Mouse (Mus musculus) granulocyte monocyte progenitor cell, adult 5-6 weeks (primary cell): ENCODE data around the gene Tedc2. TPM values are rescaled to one million over a fixed set of nuclear protein-coding genes. Genes with fewer than 3 reads are reported as not detected.

Experiments used
- ATAC-seq: replicated peaks from 2 replicates; pipeline ENCODE4 v1.8.0; 2016; ENCODE audit warnings: mild to moderate bottlenecking, moderate TSS enrichment, inconsistent platforms; ENCODE audit not compliant: poor library complexity, severe bottlenecking
- total RNA-seq, 2 experiments: library from RNA; stranded (forward) in 1 of 2; stranded (reverse) in 1 of 2; fragments of 200-712, 200-1000 nt in 1 of 2; fragments of >200 nt in 1 of 2; fragmentation: Nextera tagmentation in 1 of 2; gene quantifications; 2 replicates each; pipeline ENCODE4 v1.2.3; 2014 to 2017

Tedc2 gene
- total RNA-seq, 2 experiments from 2014 or later, result 13.8 to 19.5 TPM

DNA sequence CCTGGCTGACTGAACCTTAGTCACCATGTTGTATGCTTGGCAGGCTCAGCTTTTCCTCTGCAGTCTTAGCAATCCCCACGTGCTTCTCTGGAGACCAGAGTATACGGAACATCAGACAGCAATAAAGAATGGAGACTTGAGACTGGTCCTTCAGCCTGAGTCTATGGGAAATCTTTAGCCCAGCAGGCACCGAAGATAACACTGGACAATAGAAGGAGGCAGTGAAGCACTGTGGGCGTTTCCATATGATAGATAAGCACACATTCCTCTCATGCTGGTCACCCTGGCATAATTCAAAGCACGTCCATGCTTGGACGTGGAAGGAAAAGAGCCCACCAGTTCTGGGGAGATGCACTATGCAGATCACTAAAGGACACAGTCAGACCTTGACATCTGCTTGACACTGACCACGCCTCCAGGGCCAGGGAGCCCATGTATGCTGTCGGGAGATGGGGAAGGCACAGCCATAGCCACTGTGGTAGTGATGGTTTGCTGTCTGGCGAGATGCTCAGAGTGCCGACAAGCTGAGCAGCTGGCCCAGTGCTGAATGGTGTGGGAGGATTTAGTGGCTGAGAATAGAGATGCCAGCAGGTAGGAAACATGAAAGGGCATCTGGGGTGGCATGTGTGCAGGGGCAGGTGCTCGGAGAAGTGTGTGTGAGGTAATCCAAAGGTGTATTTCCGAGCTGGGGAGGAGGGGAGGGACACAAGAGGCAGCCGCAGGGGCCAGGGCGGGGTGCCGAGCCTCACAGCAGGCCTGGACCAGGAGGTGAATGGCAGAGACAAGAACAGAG is 23.4 kb downstream of the Tedc2 start:
- no peak for ATAC-seq

DNA sequence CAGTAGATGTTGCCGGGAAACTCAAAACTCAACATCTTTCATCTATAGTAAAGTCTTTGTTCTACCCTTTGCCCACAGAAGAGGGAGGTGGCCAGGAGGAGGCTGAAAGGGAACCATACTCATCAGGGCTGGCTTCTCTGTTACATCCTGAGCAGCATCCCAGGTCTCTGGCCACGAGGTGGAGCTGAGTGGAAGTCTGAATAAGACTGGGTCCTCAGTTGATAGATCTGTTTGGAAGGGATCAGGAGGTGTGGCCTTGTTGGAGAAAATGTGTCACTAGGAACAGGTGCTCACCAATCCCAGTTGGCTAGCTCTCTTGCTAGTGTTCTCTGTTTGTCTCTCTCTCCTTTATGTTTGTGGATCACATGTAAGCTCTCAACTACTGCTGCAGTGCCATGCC is 25.3 kb downstream of the Tedc2 start:
- no peak for ATAC-seq

DNA sequence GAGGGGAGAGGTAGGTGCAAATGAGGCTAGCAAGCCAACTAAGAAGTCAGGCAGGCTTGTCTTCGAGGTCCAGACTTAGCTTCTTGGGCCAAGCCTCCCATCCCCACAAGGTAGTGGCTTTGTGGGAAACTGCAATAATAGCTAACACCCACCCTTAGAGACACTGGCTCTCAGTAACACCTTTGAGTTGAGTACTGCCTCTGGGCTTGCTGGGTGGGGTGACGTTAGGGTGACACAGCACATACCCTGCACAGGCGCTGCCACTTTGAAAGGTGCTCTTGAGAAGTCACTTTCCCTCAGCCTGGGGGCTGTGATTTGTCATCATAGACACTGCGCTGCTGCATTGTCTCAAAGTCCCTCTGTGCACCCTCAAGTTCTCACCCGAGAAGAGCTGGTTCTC is 26.9 kb downstream of the Tedc2 start:
- no peak for ATAC-seq

DNA sequence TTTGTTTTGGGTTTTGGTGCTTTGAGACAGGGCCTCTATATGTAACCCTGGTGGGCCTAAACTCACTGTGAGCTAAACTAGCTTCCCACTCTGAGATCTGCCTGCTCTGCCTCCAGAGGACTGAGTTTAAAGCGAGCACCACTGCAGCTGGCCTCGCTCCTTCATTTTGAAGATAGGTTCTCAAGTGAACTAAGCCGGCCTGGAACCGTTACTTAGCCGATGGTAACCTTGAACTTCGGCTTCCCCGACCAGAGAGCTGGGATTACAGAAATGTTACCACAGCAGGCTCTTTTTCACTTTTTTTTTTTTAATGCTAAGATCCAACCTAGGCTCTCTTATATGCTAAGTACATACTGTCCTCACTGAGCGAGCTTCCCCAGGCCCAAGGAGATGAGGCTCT is 27.4 kb downstream of the Tedc2 start:
- ATAC-seq, result 0 out of 2 replicates have a peak, but pooled peaks have one; percentile 17

DNA sequence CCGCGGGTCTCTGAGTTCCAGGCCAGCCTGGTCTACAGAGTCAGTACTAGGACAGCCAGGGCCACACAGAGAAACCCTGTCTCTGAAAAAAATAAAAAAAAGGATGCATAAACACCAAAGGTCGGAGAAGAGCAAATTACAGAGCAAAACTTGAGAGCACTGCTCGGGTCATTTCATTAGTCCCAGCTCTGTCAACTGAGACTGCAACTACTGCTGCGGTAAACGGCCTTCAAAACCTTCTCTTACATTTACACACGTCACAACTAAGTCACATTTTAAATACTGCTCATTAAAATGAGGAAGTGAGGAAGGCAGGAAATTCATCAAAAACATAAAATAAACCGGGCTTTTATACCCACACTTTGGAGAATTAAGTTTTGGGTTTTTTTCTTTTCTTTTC is 27.8 kb downstream of the Tedc2 start:
- peak; percentile 61 for ATAC-seq

DNA sequence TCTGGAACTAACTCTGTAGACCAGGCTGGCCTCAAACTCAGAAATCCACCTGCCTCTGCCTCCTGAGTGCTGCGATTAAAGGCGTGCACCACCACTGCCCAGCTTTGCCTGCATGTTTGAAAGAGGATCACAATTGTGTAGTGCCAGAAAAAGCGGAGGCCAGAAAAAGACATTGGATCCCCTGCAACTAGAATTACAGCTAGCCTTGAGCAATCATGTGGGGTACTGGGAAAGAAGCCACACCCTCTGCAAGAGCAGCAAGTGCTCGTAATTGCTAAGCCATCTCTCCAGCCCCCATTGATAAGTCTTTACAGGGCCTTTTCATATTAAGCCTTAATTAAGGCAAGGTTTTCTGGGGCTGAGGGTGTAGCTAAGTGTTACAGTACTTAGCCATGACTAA is 29.2 kb downstream of the Tedc2 start:
- ATAC-seq, result peak; percentile 60

DNA sequence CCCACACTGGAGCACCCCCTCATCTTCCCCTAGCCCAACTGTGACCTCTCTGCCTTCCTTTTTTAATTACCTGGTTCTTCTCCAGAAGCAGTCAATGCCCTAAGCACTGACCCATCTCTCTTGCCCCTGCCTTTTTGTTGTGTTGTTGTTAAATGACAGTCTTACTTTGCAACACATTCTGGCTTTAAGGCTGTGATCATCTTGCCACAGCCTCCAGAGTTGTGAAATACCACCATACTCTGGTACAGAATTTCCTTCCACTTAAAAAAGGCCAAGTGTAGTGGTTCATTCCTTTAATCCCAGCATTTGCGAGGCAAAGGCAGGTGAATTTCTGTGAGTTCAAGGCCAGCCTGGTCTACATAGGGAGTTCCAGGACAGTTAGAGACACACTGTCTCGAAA is 29.7 kb downstream of the Tedc2 start:
- peak; percentile 57 for ATAC-seq

DNA sequence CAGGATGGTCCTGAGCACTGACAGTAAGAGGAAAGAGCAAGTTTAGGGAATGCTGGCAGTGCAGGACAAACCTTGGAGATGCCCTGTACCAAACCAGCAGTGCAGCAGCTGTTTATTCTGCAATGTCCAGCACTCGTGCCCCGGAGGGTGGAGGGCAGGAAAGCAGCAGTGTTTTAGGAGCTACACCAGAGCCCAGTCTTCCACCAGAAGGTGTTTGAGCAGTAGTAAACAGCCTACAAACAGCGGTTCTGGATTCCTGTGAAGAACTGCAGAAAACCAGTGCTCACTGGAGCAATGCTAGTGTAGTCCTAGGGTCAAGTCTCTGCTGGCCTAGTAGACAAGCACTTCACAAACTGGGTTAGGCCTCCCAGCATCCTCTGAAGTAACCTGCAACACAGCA is 46.4 kb downstream of the Tedc2 start:
- ATAC-seq, result no peak

DNA sequence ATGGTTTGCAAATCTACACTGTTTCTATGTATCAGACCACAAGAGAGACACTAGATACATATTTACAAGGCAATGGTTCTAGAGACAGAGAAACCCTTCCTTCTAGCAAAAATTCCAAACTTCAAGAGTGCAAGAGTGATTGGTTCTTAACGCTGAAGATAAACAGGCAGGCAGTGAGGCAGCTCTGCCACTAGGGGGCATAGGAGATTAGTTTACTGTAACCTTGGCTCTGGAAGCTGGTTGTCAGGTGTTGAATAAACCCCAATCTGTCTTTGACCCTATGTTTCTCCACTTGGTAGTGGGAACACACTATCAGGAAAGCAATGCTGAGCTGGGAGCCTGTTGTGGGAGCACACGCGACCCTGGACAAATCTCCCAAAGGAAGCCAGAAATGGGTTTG is 47.2 kb downstream of the Tedc2 start:
- ATAC-seq, result no peak

DNA sequence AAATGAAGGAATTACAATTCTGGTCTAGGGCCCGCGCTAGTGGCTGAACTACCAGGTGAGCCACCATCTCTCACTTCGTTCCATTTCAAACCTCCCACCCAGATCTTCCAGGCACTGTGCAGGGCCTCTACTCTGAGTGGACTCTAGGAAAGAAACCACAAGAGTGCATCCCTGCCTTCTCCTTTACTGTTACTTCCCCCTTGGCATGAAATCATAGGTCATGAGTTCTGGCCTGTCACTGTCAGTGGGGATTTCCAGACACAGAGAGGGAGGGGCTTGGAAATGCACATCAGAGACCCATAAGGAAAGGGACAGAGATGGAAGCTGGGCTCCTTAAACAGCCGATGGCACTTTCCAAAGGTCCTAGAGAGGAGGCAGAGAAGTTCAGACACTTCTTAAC is 48.9 kb downstream of the Tedc2 start:
- ATAC-seq, result peak; percentile 31

DNA sequence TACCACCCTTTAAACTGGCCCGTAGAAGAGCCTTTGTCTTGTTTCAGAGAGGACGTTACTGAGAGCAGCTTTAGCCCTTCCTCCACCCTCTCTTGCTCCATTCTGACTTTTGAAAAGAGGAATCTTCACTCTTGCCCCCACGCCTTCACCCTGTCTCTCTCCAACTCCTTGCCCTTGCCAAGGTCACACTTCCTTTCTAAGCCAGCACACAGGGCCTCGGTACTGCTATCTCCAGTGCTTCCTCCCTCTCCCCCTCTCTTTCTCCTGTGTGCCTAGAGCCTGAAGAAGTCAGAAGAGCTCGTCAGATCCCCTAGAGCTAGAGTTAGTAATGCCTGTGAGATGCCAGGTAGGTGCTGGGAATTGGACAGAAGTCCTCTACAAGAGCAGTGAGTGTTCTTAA is 49.9 kb downstream of the Tedc2 start:
- ATAC-seq, result peak; percentile 37

DNA sequence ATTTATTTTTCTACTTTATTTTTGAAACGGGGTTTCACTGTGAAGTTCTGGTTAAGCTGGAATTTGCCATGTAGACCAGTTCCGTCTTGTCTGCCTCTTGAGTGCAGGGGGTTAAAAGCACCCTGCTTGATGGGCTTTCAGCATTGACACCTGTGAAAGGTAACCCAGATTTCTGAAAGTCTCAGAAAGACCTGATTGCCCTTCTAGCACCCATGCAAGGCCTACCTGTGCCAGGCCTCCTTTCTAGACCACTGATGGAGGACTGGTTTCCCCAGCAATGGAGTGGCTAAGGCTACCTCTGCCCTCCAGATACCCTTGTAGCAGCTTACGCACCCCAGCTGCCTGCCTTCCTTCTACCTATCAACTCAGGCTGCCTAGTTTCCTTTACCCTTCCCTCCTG is 50.5 kb downstream of the Tedc2 start:
- no peak for ATAC-seq

DNA sequence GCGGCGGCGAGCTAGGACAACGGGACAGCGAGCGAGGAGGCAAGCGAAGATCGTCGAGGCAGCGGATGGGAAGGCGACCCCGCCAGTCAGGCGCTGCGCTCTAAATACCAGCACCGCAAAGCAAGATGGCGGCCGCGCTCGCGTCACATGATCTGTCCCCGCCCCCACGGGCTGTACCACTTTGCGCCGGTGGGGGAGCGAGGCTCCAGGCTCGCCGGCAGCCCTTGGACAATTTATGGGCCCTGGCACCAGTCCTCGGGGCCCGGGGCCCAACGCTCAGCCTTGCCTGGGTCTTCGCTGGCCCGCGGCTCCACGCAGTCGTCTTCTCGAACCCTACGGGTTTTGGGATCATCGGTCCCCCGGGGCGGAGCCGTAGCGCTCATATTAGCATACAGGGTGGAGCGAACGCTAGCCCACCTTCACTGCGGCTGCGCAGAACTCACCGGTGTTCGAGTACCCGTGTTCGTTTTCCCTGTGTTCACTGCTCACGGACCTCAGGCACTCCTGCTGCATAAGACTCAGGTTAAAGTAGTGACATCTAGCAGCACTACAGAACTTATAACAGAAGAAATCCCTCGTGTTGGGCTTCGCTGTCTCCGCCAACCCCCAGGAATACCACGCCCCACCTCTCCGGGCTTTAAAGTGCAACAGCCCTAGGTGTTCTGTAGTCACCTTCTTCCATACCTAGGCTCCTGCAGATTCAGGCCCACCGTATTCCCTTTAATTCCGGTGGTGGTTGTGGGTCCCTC is 51.2 kb downstream of the Tedc2 start, which contains the start of gene Atp6v0c:
Atp6v0c (minus strand) TSS at position 386 of the 749 bp plus-strand sequence.
- peak; percentile 28 for ATAC-seq

DNA sequence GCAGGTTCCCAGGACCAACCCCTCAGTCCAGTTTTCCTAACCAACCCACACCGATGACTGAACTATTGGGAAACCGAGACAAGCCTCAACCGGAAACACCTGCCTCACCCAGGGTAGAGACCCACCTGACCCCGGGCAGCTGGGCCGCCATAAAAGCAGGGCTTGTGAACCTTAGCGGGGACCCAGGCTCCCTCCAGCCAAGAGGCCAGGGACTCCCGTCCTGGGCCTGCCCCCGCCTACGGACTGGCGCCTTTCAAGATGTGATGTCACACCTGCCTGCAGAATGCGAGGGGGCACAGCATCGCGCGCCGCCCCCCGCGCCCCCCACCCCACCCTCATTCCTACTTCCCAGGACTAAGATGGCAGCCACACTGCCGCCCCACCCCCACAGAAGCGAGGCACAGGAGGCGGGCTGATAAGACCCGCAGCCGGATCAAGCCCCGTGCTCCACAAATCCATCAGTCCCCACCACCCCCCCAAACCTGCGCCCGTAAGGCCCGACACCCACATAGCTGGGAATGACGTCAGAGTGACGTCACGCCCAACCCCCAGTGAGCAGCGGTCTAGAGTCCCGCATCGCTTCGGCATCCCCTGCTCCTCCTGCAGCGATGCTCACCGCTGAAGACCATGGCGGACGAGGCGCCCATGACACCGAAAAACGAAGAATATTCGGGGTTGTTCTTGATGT is 51.9 kb downstream of the Tedc2 start:
- ATAC-seq, result peak; percentile 15

DNA sequence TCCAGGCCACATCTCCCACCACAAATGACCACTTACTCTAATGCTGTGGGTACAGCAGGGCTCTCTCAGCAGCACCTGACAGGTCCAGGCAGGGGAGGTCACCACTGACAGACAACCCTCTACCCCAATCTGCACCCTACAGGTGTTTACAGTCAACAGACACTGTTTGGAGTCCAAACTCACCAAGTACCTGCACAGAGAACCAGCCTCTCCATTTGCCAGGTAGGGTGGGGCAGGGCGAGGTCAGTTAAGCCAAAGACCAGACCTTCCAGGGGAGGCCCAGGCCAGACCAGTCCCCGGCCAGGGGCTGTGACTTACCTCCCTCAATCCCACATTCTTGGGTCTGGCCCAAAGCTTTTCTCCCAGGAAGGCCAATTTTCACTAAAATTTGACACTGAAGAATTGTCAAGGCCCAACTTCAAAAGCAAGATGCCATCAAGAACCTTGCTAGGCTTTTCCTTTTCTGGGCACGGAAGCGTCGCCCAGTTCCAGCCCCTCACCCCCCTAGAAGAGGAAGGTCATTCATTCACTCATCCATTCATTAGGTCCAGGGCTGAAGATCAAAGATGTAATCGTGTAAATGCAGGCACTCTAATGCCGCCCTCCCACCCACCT is 52.7 kb downstream of the Tedc2 start:
- ATAC-seq, result no peak

DNA sequence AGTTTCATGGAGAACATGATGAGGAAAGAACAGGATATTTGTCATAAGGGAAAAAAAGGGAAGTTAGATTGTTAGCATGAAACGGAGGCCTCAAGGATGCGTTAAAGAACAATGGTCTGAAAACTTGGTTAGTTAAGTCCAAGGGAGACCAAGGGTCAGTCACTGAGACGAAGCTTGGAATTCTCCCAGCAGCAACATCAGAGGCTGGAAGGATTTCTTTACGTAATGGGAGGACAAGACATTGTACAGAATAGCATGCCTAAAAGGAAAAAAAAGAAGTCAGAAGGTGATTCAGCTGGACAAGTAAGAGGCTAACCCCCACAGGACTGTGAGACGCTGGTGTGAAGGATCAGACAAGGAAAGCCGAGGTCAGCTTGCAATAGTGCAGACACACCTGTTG is 53.5 kb downstream of the Tedc2 start:
- ATAC-seq, result 0 out of 2 replicates have a peak, but pooled peaks have one; percentile 1

Other genes with a start within 250 kb of the Tedc2 start
- not detected in 2 replicates for gene Prss30, start 240.3 kb downstream of the Tedc2 start, total RNA-seq (2014; fragmentation: Nextera tagmentation)
- not detected in 2 replicates for gene Prss30, start 240.3 kb downstream of the Tedc2 start, total RNA-seq (2017)
- not detected in 2 replicates for gene Prss22, start 222.8 kb downstream of the Tedc2 start, total RNA-seq (2014; fragmentation: Nextera tagmentation)
- gene Prss22, start 222.8 kb downstream of the Tedc2 start, total RNA-seq (2017), result not detected in 2 replicates
- not detected in 2 replicates for gene Prss27, start 182.7 kb downstream of the Tedc2 start, total RNA-seq (2014; fragmentation: Nextera tagmentation)
- gene Prss27, start 182.7 kb downstream of the Tedc2 start, total RNA-seq (2017), result not detected in 2 replicates
- 13.5 and 19.1 TPM in 2 replicates for gene Kctd5, start 147.4 kb downstream of the Tedc2 start, total RNA-seq (2014; fragmentation: Nextera tagmentation)
- gene Kctd5, start 147.4 kb downstream of the Tedc2 start, total RNA-seq (2017), result 19.7 and 20.1 TPM in 2 replicates
- 32.4 and 33.0 TPM in 2 replicates for gene Pdpk1, start 69.9 kb downstream of the Tedc2 start, total RNA-seq (2014; fragmentation: Nextera tagmentation)
- 34.7 and 39.4 TPM in 2 replicates for gene Pdpk1, start 69.9 kb downstream of the Tedc2 start, total RNA-seq (2017)
- 60.4 and 63.2 TPM in 2 replicates for gene Amdhd2, start 57.1 kb downstream of the Tedc2 start, total RNA-seq (2014; fragmentation: Nextera tagmentation)
- 54.4 and 66.4 TPM in 2 replicates for gene Amdhd2, start 57.1 kb downstream of the Tedc2 start, total RNA-seq (2017)
- 422 and 477 TPM in 2 replicates for gene Atp6v0c, start 51.1 kb downstream of the Tedc2 start, total RNA-seq (2014; fragmentation: Nextera tagmentation)
- 134 and 143 TPM in 2 replicates for gene Atp6v0c, start 51.1 kb downstream of the Tedc2 start, total RNA-seq (2017)
- gene Tbc1d24, start 15.3 kb downstream of the Tedc2 start, total RNA-seq (2014; fragmentation: Nextera tagmentation), result 12.4 and 27.9 TPM in 2 replicates
- gene Tbc1d24, start 15.3 kb downstream of the Tedc2 start, total RNA-seq (2017), result 4.8 and 6.4 TPM in 2 replicates
- 0.11 TPM in 1 of 2 replicates, not detected in the other for gene Ntn3, start 11.3 kb downstream of the Tedc2 start, total RNA-seq (2014; fragmentation: Nextera tagmentation)
- gene Ntn3, start 11.3 kb downstream of the Tedc2 start, total RNA-seq (2017), result 0.04 TPM in 1 of 2 replicates, not detected in the other
- 6.1 and 18.3 TPM in 2 replicates for gene Ccnf, start 30.6 kb upstream of the Tedc2 start, total RNA-seq (2014; fragmentation: Nextera tagmentation)
- 22.7 and 24.1 TPM in 2 replicates for gene Ccnf, start 30.6 kb upstream of the Tedc2 start, total RNA-seq (2017)
- not detected in 2 replicates for gene Abca17, start 130.2 kb upstream of the Tedc2 start, total RNA-seq (2014; fragmentation: Nextera tagmentation)
- not detected in 2 replicates for gene Abca17, start 130.2 kb upstream of the Tedc2 start, total RNA-seq (2017)
- gene Abca3, start 131.1 kb upstream of the Tedc2 start, total RNA-seq (2014; fragmentation: Nextera tagmentation), result 21.8 and 26.5 TPM in 2 replicates
- 9.4 and 10.0 TPM in 2 replicates for gene Abca3, start 131.1 kb upstream of the Tedc2 start, total RNA-seq (2017)
- gene Rnps1, start 193.7 kb upstream of the Tedc2 start, total RNA-seq (2014; fragmentation: Nextera tagmentation), result 243 and 246 TPM in 2 replicates
- 179 and 181 TPM in 2 replicates for gene Rnps1, start 193.7 kb upstream of the Tedc2 start, total RNA-seq (2017)
- 59.1 and 62.1 TPM in 2 replicates for gene Eci1, start 205.8 kb upstream of the Tedc2 start, total RNA-seq (2014; fragmentation: Nextera tagmentation)
- 36.6 and 39.9 TPM in 2 replicates for gene Eci1, start 205.8 kb upstream of the Tedc2 start, total RNA-seq (2017)
- gene Dnase1l2, start 222.3 kb upstream of the Tedc2 start, total RNA-seq (2014; fragmentation: Nextera tagmentation), result 2.3 and 2.8 TPM in 2 replicates
- 0.72 and 1.3 TPM in 2 replicates for gene Dnase1l2, start 222.3 kb upstream of the Tedc2 start, total RNA-seq (2017)
- 20.6 and 45.1 TPM in 2 replicates for gene E4f1, start 249.5 kb upstream of the Tedc2 start, total RNA-seq (2014; fragmentation: Nextera tagmentation)
- 9.5 and 21.7 TPM in 2 replicates for gene E4f1, start 249.5 kb upstream of the Tedc2 start, total RNA-seq (2017)
- 22.9 and 25.4 TPM in 2 replicates for gene Pgp, start 249.5 kb upstream of the Tedc2 start, total RNA-seq (2014; fragmentation: Nextera tagmentation)
- gene Pgp, start 249.5 kb upstream of the Tedc2 start, total RNA-seq (2017), result 11.6 and 15.2 TPM in 2 replicates